Mouse (Mus musculus) left cerebral cortex, adult 2 months (tissue): ENCODE data around the gene Sh3d21. TPM values are rescaled to one million over a fixed set of nuclear protein-coding genes. Genes with fewer than 3 reads are reported as not detected.
A peak's percentile ranks its signal among the peaks of the same experiment; 100 is the strongest.

Experiments used
- DNase-seq, 2 experiments: peaks; one replicate each; pipeline ENCODE4 v3.0.0; 2021 to 2022; ENCODE audit warnings: low spot score in 2 of 2, mixed read lengths in 1 of 2; ENCODE audit errors: extremely low spot score in 1 of 2
- H3K27ac ChIP-seq: fragments of 200-600 bp; 2 replicates; pipeline ENCODE4 v1.8.1; 2022
- H3K4me3 ChIP-seq: fragments of 200-600 bp; 2 replicates; pipeline ENCODE4 v1.8.1; 2022
- CTCF ChIP-seq: fragments of 200-600 bp; IDR thresholded peaks from 2 replicates; pipeline ENCODE4 v1.8.1; 2022; ENCODE audit warnings: antibody characterized with exemption, mild to moderate bottlenecking, moderate library complexity
- intact Hi-C: fragments of 180-260 bp; cut with DNase I; formaldehyde crosslinking; loops from one replicate; pipeline ENCODE4 v1.15.1; 2025
- total RNA-seq, 2 experiments: library from RNA; stranded (reverse); gene quantifications; 2 replicates each; pipeline ENCODE4 v1.2.3; 2021

Gene Sh3d21
- total RNA-seq, 2 experiments from 2014 or later, result 0.86 to 1.1 TPM

- DNase-seq, result no peak
- no peak for TF ChIP-seq CTCF
- intact Hi-C loops, result no loop called here
Measured at GRCm38 (mm10) chr4:126150297-126150948, 12.9 kb downstream of the Sh3d21 start.

GRCm38 (mm10) chr4:126149798-126150197 lies 13.5 kb downstream of the Sh3d21 start:
- intact Hi-C loops, result no loop called here
- H3K4me3 ChIP-seq, result no peak overlapping the region
- H3K27ac ChIP-seq, result no peak overlapping the region
- no peak for TF ChIP-seq CTCF
- no peak for DNase-seq

More at GRCm38 (mm10) chr4:126150297-126150948, 12.9 kb downstream of the Sh3d21 start:
- Histone ChIP-seq H3K4me3 (no peak overlapping the region), H3K27ac (no peak overlapping the region)

- DNase-seq, result no peak
- Histone ChIP-seq H3K4me3 (peak overlapping the region; percentile 45), H3K27ac (peak overlapping the region; percentile 47; the same call in 1 of the 2 replicates)
- intact Hi-C loops, result no loop called here
- no peak for TF ChIP-seq CTCF
Measured at GRCm38 (mm10) chr4:126149041-126149676, 14.1 kb downstream of the Sh3d21 start.

- peak overlapping the region; percentile 47 for H3K27ac ChIP-seq
- TF ChIP-seq CTCF, result peak; percentile 9
- intact Hi-C loops, result no loop called here
- H3K4me3 ChIP-seq, result peak overlapping the region; percentile 45
- DNase-seq, result no peak
Measured at GRCm38 (mm10) chr4:126148161-126148961, 14.9 kb downstream of the Sh3d21 start.

- no peak for DNase-seq
- Histone ChIP-seq H3K4me3 (peak within 1 kb of the TSS; percentile 45), H3K27ac (peak within 1 kb of the TSS; percentile 47)
- TF ChIP-seq CTCF, result no peak
- intact Hi-C loops, result no loop called here
Measured at GRCm38 (mm10) chr4:126147533-126148160, 15.6 kb downstream of the Sh3d21 start, which contains the start of gene Eva1b. Eva1b (plus strand) TSS chr4:126147744.

- Histone ChIP-seq H3K27ac (no peak overlapping the region), H3K4me3 (no peak overlapping the region)
- intact Hi-C loops, result no loop called here
- no peak for TF ChIP-seq CTCF
- DNase-seq, result no peak
Measured at GRCm38 (mm10) chr4:126146974-126147532, 16.2 kb downstream of the Sh3d21 start.

GRCm38 (mm10) chr4:126145396-126145795 lies 17.9 kb downstream of the Sh3d21 start:
- no peak; the same call in 1 of the 2 replicates for TF ChIP-seq CTCF
- no peak for DNase-seq
- H3K27ac ChIP-seq, result no peak overlapping the region
- intact Hi-C loops, result no loop called here
- no peak overlapping the region for H3K4me3 ChIP-seq

GRCm38 (mm10) chr4:126141021-126141420 lies 22.3 kb downstream of the Sh3d21 start:
- TF ChIP-seq CTCF, result no peak
- H3K27ac ChIP-seq, result no peak overlapping the region
- H3K4me3 ChIP-seq, result no peak overlapping the region
- no peak for DNase-seq
- intact Hi-C loops, result no loop called here

- Histone ChIP-seq H3K4me3 (no peak overlapping the region), H3K27ac (no peak overlapping the region)
- intact Hi-C loops, result no loop called here
- no peak for TF ChIP-seq CTCF
- no peak for DNase-seq
Measured at GRCm38 (mm10) chr4:126137773-126138172, 25.5 kb downstream of the Sh3d21 start.

GRCm38 (mm10) chr4:126134639-126135038 lies 28.7 kb downstream of the Sh3d21 start:
- Histone ChIP-seq H3K27ac (no peak overlapping the region; the same call in 1 of the 2 replicates), H3K4me3 (no peak overlapping the region)
- no peak for TF ChIP-seq CTCF
- intact Hi-C loops, result no loop called here
- DNase-seq, result no peak

- intact Hi-C loops, result no loop called here
- Histone ChIP-seq H3K27ac (no peak overlapping the region; the same call in 1 of the 2 replicates), H3K4me3 (no peak overlapping the region)
- DNase-seq, result no peak
- no peak for TF ChIP-seq CTCF
Measured at GRCm38 (mm10) chr4:126134236-126134635, 29.1 kb downstream of the Sh3d21 start.
